Mouse (Mus musculus) C2C12 (cell line): ENCODE data around the gene Tcea3. TPM values are rescaled to one million over a fixed set of nuclear protein-coding genes. Genes with fewer than 3 reads are reported as not detected.

Source experiments
- H3K27me3 ChIP-seq: one replicate; pipeline ENCODE4 v1.6.1; 2011; ENCODE audit not compliant: control insufficient read depth, insufficient read depth, insufficient read length
- H3K36me3 ChIP-seq: one replicate; pipeline ENCODE4 v1.6.1; 2011; ENCODE audit not compliant: control insufficient read depth, insufficient read depth
- H3K4me3 ChIP-seq: one replicate; pipeline ENCODE4 v1.5.1; 2011; ENCODE audit warnings: mild to moderate bottlenecking, control low read depth; ENCODE audit not compliant: poor library complexity, insufficient read depth, severe bottlenecking
- H3K79me2 ChIP-seq: one replicate; pipeline ENCODE4 v1.6.1; 2011; ENCODE audit not compliant: control insufficient read depth, insufficient read depth
- H3K79me3 ChIP-seq: one replicate; pipeline ENCODE4 v1.6.1; 2011; ENCODE audit warnings: low read depth, control low read depth
- H3ac ChIP-seq: one replicate; pipeline ENCODE3; 2011; ENCODE audit warnings: low read depth; ENCODE audit not compliant: control insufficient read depth, insufficient read length
- CEBPB ChIP-seq: IDR thresholded peaks from one replicate; pipeline ENCODE4 v1.6.1; 2011; ENCODE audit warnings: low read depth, mild to moderate bottlenecking, control low read depth, moderate library complexity
- CTCF ChIP-seq: IDR thresholded peaks from one replicate; pipeline ENCODE4 v1.5.1; 2011; ENCODE audit not compliant: control insufficient read depth, insufficient read depth, insufficient read length
- FOSL1 ChIP-seq: IDR thresholded peaks from one replicate; pipeline ENCODE4 v1.8.0; 2011; ENCODE audit warnings: mild to moderate bottlenecking, low read length; ENCODE audit not compliant: poor library complexity, insufficient read depth, severe bottlenecking
- MAX ChIP-seq: IDR thresholded peaks from one replicate; pipeline ENCODE4 v1.6.1; 2011; ENCODE audit warnings: mild to moderate bottlenecking, control low read depth
- MYOD1 ChIP-seq: IDR thresholded peaks from one replicate; pipeline ENCODE4 v1.6.1; 2011; ENCODE audit warnings: low read depth; ENCODE audit not compliant: control insufficient read depth, insufficient read length
- MYOG ChIP-seq: IDR thresholded peaks from one replicate; pipeline ENCODE4 v1.6.1; 2011; ENCODE audit not compliant: control insufficient read depth, insufficient read length; ENCODE audit errors: extremely low read depth
- USF1 ChIP-seq: IDR thresholded peaks from one replicate; pipeline ENCODE4 v1.6.1; 2011; ENCODE audit warnings: low read depth, mild to moderate bottlenecking, control low read depth, moderate library complexity
- polyA plus RNA-seq: library from polyadenylated mRNA; unstranded; fragments of >200 nt; fragmentation: generic; extraction: Trizol; gene quantifications from one replicate; pipeline ENCODE4 v1.2.1, GENCODE M21; 2012; ENCODE audit warnings: missing spikeins

Tcea3 gene
- polyA plus RNA-seq, 1 experiment, result 2.8 TPM

- TF ChIP-seq MAX, result no peak
- TF ChIP-seq MYOG, result no peak
- TF ChIP-seq MYOD1, result no peak
- no peak for TF ChIP-seq FOSL1
- TF ChIP-seq USF1, result no peak
- TF ChIP-seq CEBPB, result no peak
- no peak for TF ChIP-seq CTCF
- Histone ChIP-seq H3K4me3 (no peak overlapping the region), H3K27me3 (no peaks in the 10 kb centered on the region), H3K79me2 (no peaks in the 10 kb centered on the region), H3K36me3 (no peaks in the 10 kb centered on the region), H3K79me3 (no peaks in the 10 kb centered on the region), H3ac (no peak overlapping the region)
These were observed 30.5 kb upstream of the Tcea3 start for GRCm38 (mm10) chr4:136217063-136217462.

- Histone ChIP-seq H3K79me2 (no peaks in the 10 kb centered on the region), H3K36me3 (no peaks in the 10 kb centered on the region), H3K79me3 (no peaks in the 10 kb centered on the region), H3ac (no peak overlapping the region), H3K27me3 (no peaks in the 10 kb centered on the region), H3K4me3 (no peak overlapping the region)
- TF ChIP-seq CTCF, result no peak
- no peak for TF ChIP-seq USF1
- no peak for TF ChIP-seq MAX
- no peak for TF ChIP-seq FOSL1
- TF ChIP-seq MYOG, result no peak
- no peak for TF ChIP-seq CEBPB
- no peak for TF ChIP-seq MYOD1
These were observed 28.8 kb upstream of the Tcea3 start for GRCm38 (mm10) chr4:136218595-136219214.

- TF ChIP-seq MAX (no peak), CTCF (no peak), CEBPB (no peak), MYOG (no peak), USF1 (no peak), FOSL1 (no peak), MYOD1 (no peak)
- Histone ChIP-seq H3ac (no peak overlapping the region), H3K4me3 (no peak overlapping the region), H3K79me3 (no peaks in the 10 kb centered on the region), H3K79me2 (no peaks in the 10 kb centered on the region), H3K36me3 (no peaks in the 10 kb centered on the region), H3K27me3 (no peaks in the 10 kb centered on the region)
These were observed 27.3 kb upstream of the Tcea3 start for GRCm38 (mm10) chr4:136220133-136220775.

- Histone ChIP-seq H3K27me3 (no peaks in the 10 kb centered on the region), H3K79me3 (no peaks in the 10 kb centered on the region), H3K4me3 (no peak overlapping the region), H3K79me2 (no peaks in the 10 kb centered on the region), H3ac (no peak overlapping the region), H3K36me3 (no peaks in the 10 kb centered on the region)
- TF ChIP-seq USF1, result no peak
- no peak for TF ChIP-seq MAX
- TF ChIP-seq CEBPB, result no peak
- no peak for TF ChIP-seq FOSL1
- no peak for TF ChIP-seq MYOD1
- TF ChIP-seq MYOG, result no peak
- no peak for TF ChIP-seq CTCF
These were observed 23.8 kb upstream of the Tcea3 start for GRCm38 (mm10) chr4:136223549-136224239.

- Histone ChIP-seq H3K79me2 (no peaks in the 10 kb centered on the region), H3K79me3 (no peaks in the 10 kb centered on the region), H3K27me3 (no peaks in the 10 kb centered on the region), H3K36me3 (no peaks in the 10 kb centered on the region), H3K4me3 (no peak overlapping the region), H3ac (no peak overlapping the region)
- TF ChIP-seq CTCF (no peak), MYOG (no peak), MAX (no peak), USF1 (no peak), CEBPB (no peak), FOSL1 (no peak), MYOD1 (no peak)
These were observed 23.3 kb upstream of the Tcea3 start for GRCm38 (mm10) chr4:136224240-136224559.
